Mouse (Mus musculus) heart, postnatal 36 days (tissue): ENCODE measurements around the gene Foxl2. TPM values are rescaled to one million over a fixed set of nuclear protein-coding genes. Genes with fewer than 3 reads are reported as not detected.
A peak's percentile ranks its signal among the peaks of the same experiment; 100 is the strongest.

Experiments
- DNase-seq, 2 experiments: peaks; one replicate each; pipeline ENCODE4 v3.0.0; 2021 to 2022
- intact Hi-C: fragments of 180-260 bp; cut with DNase I; formaldehyde crosslinking; loops from one replicate; pipeline ENCODE4 v1.15.1; 2025
- total RNA-seq, 2 experiments: library from RNA; stranded (reverse); gene quantifications; 2 replicates each; pipeline ENCODE4 v1.2.3; 2021

Foxl2 gene
- not detected for total RNA-seq

GRCm38 (mm10) chr9:98955103-98955715 is at the start of gene Foxl2:
Gene Foxl2, plus strand, starts transcription at chr9:98955288.
- intact Hi-C loops: no loop called here
- DNase-seq: peak; percentile 24 to 37

- intact Hi-C loops: no loop called here
- no peak for DNase-seq
Observed at GRCm38 (mm10) chr9:98920629-98921523, 34.2 kb upstream of the Foxl2 start.

GRCm38 (mm10) chr9:98923119-98923518 is 32.0 kb upstream of the Foxl2 start:
- intact Hi-C loops: no loop called here
- no peak for DNase-seq

GRCm38 (mm10) chr9:98924183-98924582 is 30.9 kb upstream of the Foxl2 start:
- intact Hi-C loops: no loop called here
- no peak for DNase-seq

- no peak for DNase-seq
- intact Hi-C loops: no loop called here
Observed at GRCm38 (mm10) chr9:98929496-98929895, 25.6 kb upstream of the Foxl2 start.

GRCm38 (mm10) chr9:98932931-98933330 is 22.2 kb upstream of the Foxl2 start:
- no peak for DNase-seq
- intact Hi-C loops: no loop called here

- intact Hi-C loops: no loop called here
- DNase-seq: no peak
Observed at GRCm38 (mm10) chr9:98935190-98935909, 19.7 kb upstream of the Foxl2 start.

- DNase-seq: no peak
- intact Hi-C loops: loop anchor here (2.0 kb wide), 1 partner anchor 324 kb away; no protein-coding TSS in a partner anchor
Observed at GRCm38 (mm10) chr9:98939290-98939689, 15.8 kb upstream of the Foxl2 start.

GRCm38 (mm10) chr9:98952171-98953050 is 2.7 kb upstream of the Foxl2 start:
- intact Hi-C loops: no loop called here
- DNase-seq: no peak

GRCm38 (mm10) chr9:98953291-98953690 is 1.8 kb upstream of the Foxl2 start:
- intact Hi-C loops: no loop called here
- DNase-seq: no peak

GRCm38 (mm10) chr9:98953830-98954229 is 1.3 kb upstream of the Foxl2 start:
- no peak for DNase-seq
- intact Hi-C loops: no loop called here

- intact Hi-C loops: no loop called here
- peak; percentile 17 to 26 for DNase-seq
Observed at GRCm38 (mm10) chr9:98954391-98955102, 541 bp upstream of the Foxl2 start.

GRCm38 (mm10) chr9:98955716-98956224 is 682 bp downstream of the Foxl2 start:
- DNase-seq: peak in 1 of 2 experiments; percentile 18
- intact Hi-C loops: no loop called here

GRCm38 (mm10) chr9:98956591-98957381 is 1.7 kb downstream of the Foxl2 start:
- intact Hi-C loops: no loop called here
- DNase-seq: peak; percentile 26 to 55

GRCm38 (mm10) chr9:98957751-98958351 is 2.8 kb downstream of the Foxl2 start:
- peak; percentile 26 to 41 for DNase-seq
- intact Hi-C loops: no loop called here

- DNase-seq: no peak
- intact Hi-C loops: no loop called here
Observed at GRCm38 (mm10) chr9:98958628-98959027, 3.5 kb downstream of the Foxl2 start.

- intact Hi-C loops: loop anchor here (10.0 kb wide), 1 partner anchor 315 kb away; no protein-coding TSS in a partner anchor
- DNase-seq: no peak
Observed at GRCm38 (mm10) chr9:98959851-98960250, 4.8 kb downstream of the Foxl2 start.

GRCm38 (mm10) chr9:98960348-98960747 is 5.3 kb downstream of the Foxl2 start:
- intact Hi-C loops: loop anchor here (10.0 kb wide), 1 partner anchor 316 kb away; no protein-coding TSS in a partner anchor
- DNase-seq: no peak
